Mouse (Mus musculus): ENCODE results near the gene Gm6096.

Gene Gm6096

DNA sequence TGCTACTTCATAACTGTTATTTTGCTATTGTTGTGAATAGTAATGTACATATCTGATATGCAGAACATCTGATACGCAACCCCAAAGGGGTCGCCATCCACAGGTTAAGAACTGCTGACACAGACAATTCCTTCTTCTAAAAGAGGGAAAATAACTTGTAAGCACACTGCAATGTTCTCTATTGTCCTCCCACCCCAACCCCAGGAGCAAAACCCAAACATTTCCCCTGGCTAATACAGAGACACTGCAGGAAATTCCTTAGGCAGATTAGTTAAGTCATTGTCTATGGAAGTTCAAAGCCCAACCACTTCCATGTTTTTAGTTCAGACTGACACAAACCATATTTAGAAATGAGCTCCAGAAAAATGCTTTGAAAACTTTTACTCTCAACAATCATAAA, 48.0 kb downstream of the Gm6096 start:
- no peak for DNase-seq (ENCODE audit: extremely low read depth, insufficient read length, low spot score)

Measured in 3134 (cell line).